Mouse (Mus musculus): ENCODE data around the gene Rpl18a.

GRCm38 (mm10) chr8:70885612-70886011 lies 11.6 kb downstream of the Rpl18a start:
- TF ChIP-seq CTCF (conservative IDR thresholded peaks at IDR 0.05; ENCODE audit: low read length) (no peak), POU5F1 (IDR thresholded peaks at IDR 0.05; ENCODE audit: borderline replicate concordance, low read length) (no peak), NANOG (IDR thresholded peaks at IDR 0.05; ENCODE audit: borderline replicate concordance, low read length) (no peak)
